Mouse (Mus musculus): ENCODE measurements at regions not wholly inside any gene's neighbourhood (a gene's known extent, or its start where the extent isn't known, plus 50 kb on each side); places are given as distances from the start of the nearest gene placed in this dataset.

DNA sequence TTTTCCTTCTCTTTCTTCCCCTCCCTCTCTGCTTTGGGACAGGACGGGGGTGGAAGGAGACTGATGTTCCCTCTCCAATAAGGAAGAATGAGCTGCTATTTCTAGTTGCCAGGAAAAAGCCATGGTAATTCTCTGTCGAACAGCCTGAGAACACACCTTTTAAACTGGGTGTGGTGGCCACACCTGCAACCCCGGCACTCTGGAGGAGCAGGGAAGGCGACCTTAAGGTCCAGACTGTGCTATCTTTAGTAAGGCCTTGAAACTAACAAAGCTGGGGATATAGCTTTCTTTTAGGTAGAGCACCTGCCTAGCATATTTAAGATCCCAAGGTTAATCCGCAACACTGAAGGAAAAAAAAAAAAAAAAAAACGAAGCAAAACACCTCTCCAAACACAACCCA, 242.7 kb downstream of the Foxo1 start:
- Histone ChIP-seq H3K36me3 (ENCODE audit: control insufficient read depth, insufficient read depth, low read length) (no peaks in the 10 kb centered on the region), H3K4me3 (ENCODE audit: low read depth, low read length) (no peak overlapping the region), H3K4me1 (ENCODE audit: control insufficient read depth, insufficient read depth, low read length) (peaks cover 7% of the 10 kb centered on the region), H3K27ac (ENCODE audit: low read depth, low read length) (no peak overlapping the region), H3K9ac (ENCODE audit: low read length) (no peak overlapping the region), H3K9me3 (replicated peaks; ENCODE audit: control insufficient read depth, low read length) (no peaks in the 10 kb centered on the region), H3K4me2 (ENCODE audit: low read length) (peak overlapping the region; percentile 33; the same call in 1 of the 2 replicates), H3K27me3 (replicated peaks; ENCODE audit: control insufficient read depth, insufficient read depth, low read length) (no peaks in the 10 kb centered on the region)
- no peak for DNase-seq (ENCODE audit: low spot score)
- 64% methylated on average over 6 of the region's 6 CpGs for WGBS
- ATAC-seq = no peak

DNA sequence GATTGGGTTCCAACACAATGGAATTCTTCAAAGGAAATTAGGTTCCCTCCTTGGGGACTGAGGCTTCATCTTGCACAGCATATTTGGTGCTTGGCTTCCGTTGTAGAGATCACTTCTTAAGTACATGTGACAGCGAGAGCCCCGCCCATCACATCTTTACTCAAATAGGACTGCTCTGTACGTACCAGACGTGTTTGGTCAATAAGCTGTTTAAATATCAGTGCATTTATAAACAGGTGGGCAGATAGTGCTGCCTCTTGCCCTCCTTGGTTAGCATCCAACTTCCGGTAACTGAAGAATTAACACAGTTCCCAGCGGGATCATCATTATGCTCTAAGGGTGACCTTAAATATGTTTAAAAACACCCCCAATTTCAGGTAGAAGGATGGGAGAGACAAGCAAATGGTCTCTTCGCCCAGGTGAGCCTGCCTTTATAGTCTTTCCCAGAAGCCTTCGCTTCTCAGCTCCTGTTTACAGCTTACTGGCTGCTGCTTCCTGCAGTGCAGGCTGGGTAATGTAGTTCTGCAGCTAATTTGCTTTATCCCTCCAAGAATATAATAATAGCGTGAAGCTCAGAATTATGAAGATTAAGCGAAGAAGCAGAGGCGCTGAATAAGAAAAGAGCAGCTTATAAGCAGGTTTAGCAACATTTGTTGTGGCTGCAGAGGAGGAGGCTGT, 242.1 kb downstream of the Foxo1 start:
- peak; percentile 77; the same call in 1 of the 2 replicates for ATAC-seq
- Histone ChIP-seq H3K4me3 (ENCODE audit: low read depth, low read length) (peak overlapping the region; percentile 10; the same call in 1 of the 2 replicates), H3K9ac (ENCODE audit: low read length) (no peak overlapping the region), H3K4me1 (ENCODE audit: control insufficient read depth, insufficient read depth, low read length) (peaks cover 7% of the 10 kb centered on the region), H3K36me3 (ENCODE audit: control insufficient read depth, insufficient read depth, low read length) (no peaks in the 10 kb centered on the region), H3K9me3 (replicated peaks; ENCODE audit: control insufficient read depth, low read length) (no peaks in the 10 kb centered on the region), H3K4me2 (ENCODE audit: low read length) (peak overlapping the region; percentile 33), H3K27me3 (replicated peaks; ENCODE audit: control insufficient read depth, insufficient read depth, low read length) (no peaks in the 10 kb centered on the region), H3K27ac (ENCODE audit: low read depth, low read length) (no peak overlapping the region)
- 66% methylated on average over 12 of the region's 12 CpGs for whole genome bisulfite sequencing
- peak; percentile 78 for DNase-seq (ENCODE audit: low spot score)

DNA sequence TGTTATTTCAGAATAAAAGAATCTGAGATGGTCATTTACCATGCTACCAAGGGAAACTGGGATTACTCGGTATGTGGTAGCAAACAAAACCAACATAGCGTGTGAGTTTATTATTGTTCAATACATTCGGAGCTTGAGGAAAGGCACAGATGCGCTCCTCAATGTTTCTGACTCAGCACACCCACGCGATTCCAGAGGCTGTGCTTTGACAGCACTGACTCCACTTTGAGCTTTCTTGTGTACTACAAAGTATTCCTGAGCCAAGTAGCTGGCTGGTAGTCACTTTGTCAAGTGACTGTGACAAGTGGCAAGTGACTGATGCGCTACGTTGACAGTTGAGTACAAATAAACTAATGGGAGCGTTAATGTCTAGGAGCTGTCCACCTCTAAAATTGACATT, 235.8 kb downstream of the Foxo1 start:
- ATAC-seq = no peak
- no peak overlapping the region for H3K27ac ChIP-seq (ENCODE audit: low read depth, low read length)
- H3K36me3 ChIP-seq (ENCODE audit: control insufficient read depth, insufficient read depth, low read length) = no peaks in the 10 kb centered on the region
- DNase-seq (ENCODE audit: low spot score) = no peak
- 73% methylated on average over 9 of the region's 9 CpGs for WGBS
- H3K4me2 ChIP-seq (ENCODE audit: low read length) = no peak overlapping the region
- no peaks in the 10 kb centered on the region for H3K27me3 ChIP-seq (replicated peaks; ENCODE audit: control insufficient read depth, insufficient read depth, low read length)
- H3K4me1 ChIP-seq (ENCODE audit: control insufficient read depth, insufficient read depth, low read length) = no peaks in the 10 kb centered on the region
- no peak overlapping the region for H3K4me3 ChIP-seq (ENCODE audit: low read depth, low read length)
- no peak overlapping the region for H3K9ac ChIP-seq (ENCODE audit: low read length)
- H3K9me3 ChIP-seq (replicated peaks; ENCODE audit: control insufficient read depth, low read length) = no peaks in the 10 kb centered on the region

DNA sequence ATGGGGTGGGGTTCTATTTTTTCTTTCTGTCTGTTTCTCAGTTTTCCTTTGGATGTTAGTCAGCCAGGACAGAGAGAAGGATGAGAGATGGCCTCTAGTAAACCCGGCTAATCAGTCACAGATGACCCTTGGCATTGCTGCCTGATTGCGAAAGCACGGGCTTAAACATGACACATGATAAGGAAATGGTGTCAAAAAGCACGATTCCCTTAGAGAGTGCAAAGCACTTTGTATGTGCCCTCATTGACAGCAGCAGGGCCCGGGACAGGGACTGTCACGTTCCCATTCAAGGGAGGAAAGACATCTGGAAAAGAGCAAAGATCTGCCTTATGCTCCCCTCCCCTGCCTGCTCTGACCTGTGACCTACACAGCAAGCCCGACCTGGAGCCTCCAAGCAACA, 234.1 kb downstream of the Foxo1 start:
- no peak for ATAC-seq
- no peak for DNase-seq (ENCODE audit: low spot score)

DNA sequence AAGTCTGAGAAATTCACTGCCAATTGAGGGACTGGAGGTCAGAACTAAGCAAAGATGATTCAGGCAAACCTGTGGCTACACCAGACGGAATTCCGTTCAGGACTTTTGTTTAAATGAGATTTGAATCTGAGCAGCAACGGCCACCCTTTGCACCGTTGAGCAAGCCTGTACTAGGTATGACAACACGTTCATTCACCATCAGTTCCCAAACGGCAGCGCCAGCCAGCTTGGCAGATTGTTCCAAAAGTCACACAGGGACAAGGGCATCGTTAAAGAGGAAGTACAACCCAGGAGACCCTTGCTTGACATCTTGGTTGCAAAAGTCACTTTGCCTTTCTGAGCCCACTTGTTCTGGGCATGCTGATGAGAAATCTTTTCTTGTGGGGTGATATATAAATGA, 233.5 kb downstream of the Foxo1 start:
- H3K4me2 ChIP-seq (ENCODE audit: low read length) = no peak overlapping the region
- DNase-seq (ENCODE audit: low spot score) (no peak), ATAC-seq (no peak)
- no peaks in the 10 kb centered on the region for H3K36me3 ChIP-seq (ENCODE audit: control insufficient read depth, insufficient read depth, low read length)
- WGBS = 85% methylated on average over 8 of the region's 8 CpGs
- H3K4me3 ChIP-seq (ENCODE audit: low read depth, low read length) = no peak overlapping the region
- no peak overlapping the region for H3K9ac ChIP-seq (ENCODE audit: low read length)
- H3K27ac ChIP-seq (ENCODE audit: low read depth, low read length) = no peak overlapping the region
- no peaks in the 10 kb centered on the region for H3K27me3 ChIP-seq (replicated peaks; ENCODE audit: control insufficient read depth, insufficient read depth, low read length)
- no peaks in the 10 kb centered on the region for H3K9me3 ChIP-seq (replicated peaks; ENCODE audit: control insufficient read depth, low read length)
- no peaks in the 10 kb centered on the region for H3K4me1 ChIP-seq (ENCODE audit: control insufficient read depth, insufficient read depth, low read length)

More for the DNA sequence above, 234.1 kb downstream of the Foxo1 start:
- H3K4me1 ChIP-seq (ENCODE audit: control insufficient read depth, insufficient read depth, low read length) = no peaks in the 10 kb centered on the region
- no peak overlapping the region for H3K27ac ChIP-seq (ENCODE audit: low read depth, low read length)
- H3K36me3 ChIP-seq (ENCODE audit: control insufficient read depth, insufficient read depth, low read length) = no peaks in the 10 kb centered on the region
- no peak overlapping the region for H3K4me3 ChIP-seq (ENCODE audit: low read depth, low read length)
- H3K27me3 ChIP-seq (replicated peaks; ENCODE audit: control insufficient read depth, insufficient read depth, low read length) = no peaks in the 10 kb centered on the region
- no peak overlapping the region for H3K9ac ChIP-seq (ENCODE audit: low read length)
- WGBS = 79% methylated on average over 7 of the region's 7 CpGs
- no peaks in the 10 kb centered on the region for H3K9me3 ChIP-seq (replicated peaks; ENCODE audit: control insufficient read depth, low read length)
- H3K4me2 ChIP-seq (ENCODE audit: low read length) = no peak overlapping the region

DNA sequence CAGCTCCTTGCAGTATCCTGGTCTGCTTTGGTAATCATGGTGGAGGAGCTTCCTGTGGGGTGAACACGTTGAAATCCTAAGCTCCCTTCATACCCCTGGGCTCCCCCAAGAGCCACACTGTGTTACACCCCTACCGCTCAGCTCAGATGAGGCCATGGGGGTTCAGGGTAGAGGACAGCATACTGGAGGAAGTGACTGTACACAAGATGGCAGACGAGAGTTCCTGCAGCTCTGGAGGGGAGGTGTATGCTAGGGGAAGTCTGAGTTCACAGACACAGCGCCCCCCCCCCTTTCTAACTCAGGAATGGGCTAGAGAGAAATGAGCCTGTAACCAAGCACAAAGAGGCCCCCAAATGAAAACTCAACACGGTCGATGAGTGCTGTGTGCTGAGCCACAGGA, 231.9 kb downstream of the Foxo1 start:
- H3K27ac ChIP-seq (ENCODE audit: low read depth, low read length) = no peak overlapping the region
- H3K4me2 ChIP-seq (ENCODE audit: low read length) = no peak overlapping the region
- H3K4me1 ChIP-seq (ENCODE audit: control insufficient read depth, insufficient read depth, low read length) = no peaks in the 10 kb centered on the region
- ATAC-seq (no peak), DNase-seq (ENCODE audit: low spot score) (no peak)
- H3K27me3 ChIP-seq (replicated peaks; ENCODE audit: control insufficient read depth, insufficient read depth, low read length) = no peaks in the 10 kb centered on the region
- H3K9ac ChIP-seq (ENCODE audit: low read length) = no peak overlapping the region
- H3K9me3 ChIP-seq (replicated peaks; ENCODE audit: control insufficient read depth, low read length) = no peaks in the 10 kb centered on the region
- H3K4me3 ChIP-seq (ENCODE audit: low read depth, low read length) = no peak overlapping the region
- 87% methylated on average over 6 of the region's 6 CpGs for WGBS
- H3K36me3 ChIP-seq (ENCODE audit: control insufficient read depth, insufficient read depth, low read length) = no peaks in the 10 kb centered on the region

DNA sequence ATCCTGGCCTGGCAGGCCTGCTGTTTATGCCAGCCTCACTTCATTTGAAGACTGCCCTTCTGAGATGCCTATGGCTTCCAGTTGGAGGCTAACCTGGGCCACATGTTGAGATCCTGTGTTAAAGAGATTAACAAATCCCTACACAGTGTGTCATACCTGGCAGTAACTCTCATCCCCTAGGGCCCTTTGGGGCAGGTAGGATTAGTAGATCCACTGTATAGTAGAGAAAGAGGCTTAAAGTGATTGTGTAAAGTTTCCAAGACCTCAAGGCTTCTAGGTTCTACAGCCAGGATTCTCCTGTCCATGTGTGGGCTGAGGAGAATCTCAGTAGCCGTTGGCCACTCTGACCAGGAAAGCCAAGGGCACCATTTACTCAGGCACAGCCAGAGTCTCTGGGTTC, 231.4 kb downstream of the Foxo1 start:
- Histone ChIP-seq H3K27me3 (replicated peaks; ENCODE audit: control insufficient read depth, insufficient read depth, low read length) (no peaks in the 10 kb centered on the region), H3K9me3 (replicated peaks; ENCODE audit: control insufficient read depth, low read length) (no peaks in the 10 kb centered on the region), H3K27ac (ENCODE audit: low read depth, low read length) (no peak overlapping the region), H3K4me1 (ENCODE audit: control insufficient read depth, insufficient read depth, low read length) (no peaks in the 10 kb centered on the region), H3K36me3 (ENCODE audit: control insufficient read depth, insufficient read depth, low read length) (no peaks in the 10 kb centered on the region), H3K4me3 (ENCODE audit: low read depth, low read length) (no peak overlapping the region), H3K4me2 (ENCODE audit: low read length) (no peak overlapping the region), H3K9ac (ENCODE audit: low read length) (no peak overlapping the region)
- no peak for ATAC-seq
- 95% methylated on average over 1 of the region's 1 CpGs for WGBS
- DNase-seq (ENCODE audit: low spot score) = no peak

DNA sequence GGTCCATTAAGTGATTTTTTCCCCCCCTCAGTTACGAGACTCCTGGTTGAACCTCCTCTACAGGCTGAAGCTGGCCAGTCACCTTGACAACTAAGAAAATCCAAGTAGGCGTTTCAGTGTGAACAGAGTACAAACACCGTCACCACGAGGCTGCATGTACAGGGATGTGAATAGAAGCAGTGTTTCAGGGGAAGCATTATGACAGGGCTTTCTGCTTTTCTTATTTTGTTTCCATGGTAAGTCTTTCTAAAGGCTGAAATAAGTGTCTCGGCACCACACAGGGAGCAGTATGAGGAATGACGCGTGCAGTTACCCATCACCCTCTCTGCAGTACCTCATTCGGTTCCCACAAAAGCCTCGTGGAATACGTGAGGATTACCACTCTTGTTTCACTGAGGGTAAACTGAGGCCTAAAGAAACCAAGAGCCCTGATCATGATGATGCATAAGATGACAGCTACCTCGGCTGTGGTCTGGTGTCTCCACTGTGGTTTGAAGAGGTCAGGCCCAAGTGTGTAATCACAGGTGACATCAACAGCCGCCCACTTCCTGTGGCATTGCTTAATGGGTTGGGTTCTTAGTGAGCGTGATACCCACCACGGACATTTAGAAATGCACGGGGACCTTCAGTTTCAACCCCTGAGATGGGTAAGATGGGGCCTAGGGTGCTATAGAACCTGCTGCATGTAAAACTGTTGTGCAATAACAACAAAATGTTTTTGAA, 230.5 kb downstream of the Foxo1 start:
- no peaks in the 10 kb centered on the region for H3K36me3 ChIP-seq (ENCODE audit: control insufficient read depth, insufficient read depth, low read length)
- H3K4me1 ChIP-seq (ENCODE audit: control insufficient read depth, insufficient read depth, low read length) = no peaks in the 10 kb centered on the region
- no peak overlapping the region for H3K27ac ChIP-seq (ENCODE audit: low read depth, low read length)
- WGBS = 80% methylated on average over 15 of the region's 15 CpGs
- no peaks in the 10 kb centered on the region for H3K9me3 ChIP-seq (replicated peaks; ENCODE audit: control insufficient read depth, low read length)
- H3K27me3 ChIP-seq (replicated peaks; ENCODE audit: control insufficient read depth, insufficient read depth, low read length) = no peaks in the 10 kb centered on the region
- no peak overlapping the region for H3K4me2 ChIP-seq (ENCODE audit: low read length)
- H3K4me3 ChIP-seq (ENCODE audit: low read depth, low read length) = no peak overlapping the region
- H3K9ac ChIP-seq (ENCODE audit: low read length) = no peak overlapping the region
- DNase-seq (ENCODE audit: low spot score) (no peak), ATAC-seq (no peak)

DNA sequence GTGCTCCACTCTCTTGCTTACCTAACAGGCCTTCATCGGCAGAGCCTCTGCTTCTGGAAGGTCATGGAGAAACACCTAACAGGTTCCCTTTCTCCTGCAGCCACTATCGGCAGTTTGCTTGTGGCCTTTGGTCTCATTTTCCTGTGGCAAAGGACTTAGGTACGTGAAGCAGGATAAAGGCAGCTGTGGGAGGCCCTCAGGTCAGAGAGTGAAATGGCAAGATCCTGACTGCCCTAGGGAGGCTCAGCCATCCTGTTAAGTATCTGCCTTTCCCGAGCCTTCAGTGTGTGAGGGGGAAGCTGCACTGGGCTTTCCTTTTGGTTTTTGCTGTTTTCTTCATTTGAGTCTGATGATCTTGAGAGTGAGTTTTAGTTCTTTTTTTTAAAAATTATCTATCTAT, 228.8 kb downstream of the Foxo1 start:
- Histone ChIP-seq H3K4me1 (ENCODE audit: control insufficient read depth, insufficient read depth, low read length) (no peaks in the 10 kb centered on the region), H3K27ac (ENCODE audit: low read depth, low read length) (no peak overlapping the region)

More for the DNA sequence above, 228.8 kb downstream of the Foxo1 start:
- H3K27me3 ChIP-seq (replicated peaks; ENCODE audit: control insufficient read depth, insufficient read depth, low read length) = no peaks in the 10 kb centered on the region
- no peak overlapping the region for H3K4me3 ChIP-seq (ENCODE audit: low read depth, low read length)
- ATAC-seq = no peak
- no peaks in the 10 kb centered on the region for H3K36me3 ChIP-seq (ENCODE audit: control insufficient read depth, insufficient read depth, low read length)
- no peak overlapping the region for H3K9ac ChIP-seq (ENCODE audit: low read length)
- 88% methylated on average over 4 of the region's 4 CpGs for WGBS
- no peaks in the 10 kb centered on the region for H3K9me3 ChIP-seq (replicated peaks; ENCODE audit: control insufficient read depth, low read length)
- no peak for DNase-seq (ENCODE audit: low spot score)
- H3K4me2 ChIP-seq (ENCODE audit: low read length) = no peak overlapping the region
